Mouse (Mus musculus): Measurements from ENCODE around the gene Armcx1.
"Not testable (repeated sequence)": the region's sequence is repeated elsewhere in the genome, so short reads cannot be mapped to it uniquely, and the experiment has no call there.

Armcx1 gene

DNA sequence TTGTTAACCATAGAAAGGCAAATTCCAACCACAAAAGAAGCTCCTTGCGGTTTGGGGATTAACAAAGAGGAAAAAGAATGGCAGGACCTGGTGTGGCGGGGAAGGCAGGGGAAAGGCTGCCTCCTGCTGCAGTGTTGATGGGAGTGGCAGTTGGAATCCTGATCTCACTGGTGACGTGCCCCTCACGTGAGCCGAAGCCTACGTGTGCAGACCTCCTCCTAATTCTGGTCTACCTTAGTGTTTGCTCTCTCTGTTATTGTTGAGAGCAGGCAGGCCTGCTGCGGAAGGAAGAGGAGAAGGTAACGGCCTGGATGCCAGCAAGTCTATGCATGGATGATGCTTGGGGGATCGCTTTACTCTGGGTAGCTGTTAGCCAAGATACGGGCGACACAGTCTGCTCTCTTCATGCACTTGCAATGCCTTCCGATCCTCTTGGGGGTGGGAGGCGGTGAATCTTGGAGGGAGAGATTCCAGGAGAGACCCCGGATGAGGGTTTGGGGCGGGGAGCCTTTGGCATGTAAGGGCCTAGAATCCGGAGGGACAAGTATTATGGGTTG lies at the start of gene Armcx1:
Gene Armcx1, plus strand, starts transcription at position 212 of the 557 bp plus-strand sequence.
- peak; percentile 13 to 18 for DNase-seq

GRCm38 (mm10) chrX:134675022-134675421 lies 42.7 kb upstream of the Armcx1 start:
- no peak for DNase-seq

DNA sequence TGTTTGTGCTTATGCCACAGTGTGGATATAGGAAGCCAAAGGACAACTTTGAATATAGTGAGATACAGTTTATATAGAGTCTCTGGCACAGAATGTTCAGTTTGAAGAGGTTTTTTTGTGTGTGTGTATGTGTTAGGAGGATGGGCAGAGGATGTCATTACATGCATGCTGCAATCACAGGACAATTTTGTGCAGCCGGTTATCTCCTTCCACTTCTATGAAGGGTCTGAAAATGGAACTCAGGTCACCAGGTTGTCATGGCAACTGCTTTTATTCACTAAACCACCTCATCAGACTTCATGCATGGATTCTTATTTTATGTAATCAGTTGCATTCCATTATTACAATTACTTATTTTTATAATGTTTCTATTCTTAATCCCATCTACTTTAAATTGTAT lies 41.8 kb upstream of the Armcx1 start:
- no peak for DNase-seq

DNA sequence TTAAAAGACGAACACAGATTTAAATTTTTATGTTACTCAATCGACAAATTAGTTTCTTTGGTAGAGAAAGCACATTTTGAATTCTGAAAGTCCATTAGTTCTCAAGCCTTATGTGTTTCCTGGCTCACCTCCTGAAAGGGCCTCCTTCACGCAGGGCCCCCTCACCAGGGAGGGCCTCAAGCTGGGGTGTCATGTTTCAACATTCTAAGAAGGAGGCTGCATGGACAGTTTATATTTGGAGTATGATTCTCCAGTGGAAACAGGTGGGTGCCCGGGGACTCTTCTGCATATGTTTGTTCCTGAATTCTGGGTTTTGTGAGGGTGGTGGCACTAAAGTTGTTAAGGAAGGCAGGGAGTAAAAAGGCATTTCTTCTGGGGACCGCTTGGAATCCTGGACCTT lies 32.8 kb upstream of the Armcx1 start:
- no peak for DNase-seq

DNA sequence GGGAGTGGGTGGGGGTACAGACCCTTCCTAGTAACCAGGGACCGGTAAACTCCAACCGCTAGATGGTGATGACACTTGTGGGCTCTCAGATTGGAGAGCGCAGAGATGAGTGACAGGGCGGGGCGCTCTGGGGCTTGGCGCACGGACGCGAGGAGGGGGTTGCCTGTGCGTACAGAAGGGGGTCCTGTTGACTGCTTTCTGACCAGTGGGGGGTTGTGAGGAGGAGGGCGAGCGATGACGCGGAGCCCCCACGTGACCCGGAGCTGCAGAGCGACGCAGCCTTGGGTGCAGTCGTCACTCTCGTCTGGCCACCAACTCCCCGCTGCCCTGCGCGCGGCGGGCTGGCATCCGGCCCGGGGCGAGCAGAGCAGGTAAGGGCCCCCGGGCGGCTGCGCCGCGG lies 31.5 kb upstream of the Armcx1 start, which contains the start of gene Armcx4:
Gene Armcx4, plus strand, starts transcription at position 253 of the 400 bp plus-strand sequence.
- peak; percentile 5 to 7 for DNase-seq

- DNase-seq = no peak
Measured at GRCm38 (mm10) chrX:134686739-134687171, 31.0 kb upstream of the Armcx1 start.

GRCm38 (mm10) chrX:134689676-134690075 lies 28.1 kb upstream of the Armcx1 start:
- no peak for DNase-seq

DNA sequence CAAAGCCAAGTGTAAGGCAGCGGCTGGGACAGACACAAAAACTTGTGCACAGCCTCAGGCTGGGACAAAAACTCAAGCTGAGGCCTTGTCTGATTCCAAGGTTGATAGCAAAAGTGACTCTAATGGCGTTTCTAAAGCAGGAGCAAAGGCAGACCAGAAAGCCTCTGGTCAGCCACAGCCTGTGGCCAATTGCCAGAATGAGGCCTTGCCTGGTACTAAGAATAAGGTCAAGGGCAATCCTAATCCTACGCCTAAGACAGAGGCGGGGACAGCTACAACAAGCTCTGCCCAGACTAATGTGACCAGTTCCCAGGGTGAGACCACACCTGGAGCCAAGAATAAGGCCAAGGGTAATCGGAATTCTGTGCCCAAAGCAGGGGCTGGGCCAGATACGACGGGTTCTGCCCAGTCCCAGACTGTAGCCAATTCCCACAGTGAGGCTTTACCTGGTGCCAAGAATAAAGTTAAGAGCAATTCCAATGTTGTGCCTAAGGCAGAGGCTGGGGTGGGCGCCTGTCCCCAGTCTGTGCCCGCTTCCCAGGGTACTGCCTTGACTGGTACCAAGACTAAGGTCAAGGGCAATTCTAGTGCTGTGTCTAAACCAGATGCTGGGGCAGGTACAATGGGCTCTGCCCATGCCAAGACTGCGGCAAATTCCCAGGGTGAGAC lies 26.8 kb upstream of the Armcx1 start:
- DNase-seq = peak; percentile 5 to 23

GRCm38 (mm10) chrX:134691540-134691935 lies 26.2 kb upstream of the Armcx1 start:
- DNase-seq = peak; percentile 4 to 18

DNA sequence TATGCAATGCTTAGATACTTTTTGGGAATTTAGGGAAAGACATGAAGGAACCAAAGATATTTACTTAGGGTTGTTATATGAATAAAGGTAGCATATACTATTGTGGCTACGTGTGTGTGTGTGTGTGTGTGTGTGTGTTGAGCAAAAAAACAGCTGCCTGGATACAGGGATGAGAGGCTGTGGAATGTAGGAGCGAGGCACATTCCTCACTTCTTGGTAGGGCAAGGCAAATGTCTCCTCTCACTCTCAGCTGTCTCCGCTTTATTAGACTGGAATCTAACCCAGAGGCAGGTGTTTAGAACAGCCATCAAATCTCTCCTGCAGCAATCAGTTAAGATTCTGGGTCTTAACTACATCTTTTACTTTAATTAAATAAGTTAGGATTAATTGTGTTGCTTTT lies 900 bp upstream of the Armcx1 start:
- DNase-seq = no peak

DNA sequence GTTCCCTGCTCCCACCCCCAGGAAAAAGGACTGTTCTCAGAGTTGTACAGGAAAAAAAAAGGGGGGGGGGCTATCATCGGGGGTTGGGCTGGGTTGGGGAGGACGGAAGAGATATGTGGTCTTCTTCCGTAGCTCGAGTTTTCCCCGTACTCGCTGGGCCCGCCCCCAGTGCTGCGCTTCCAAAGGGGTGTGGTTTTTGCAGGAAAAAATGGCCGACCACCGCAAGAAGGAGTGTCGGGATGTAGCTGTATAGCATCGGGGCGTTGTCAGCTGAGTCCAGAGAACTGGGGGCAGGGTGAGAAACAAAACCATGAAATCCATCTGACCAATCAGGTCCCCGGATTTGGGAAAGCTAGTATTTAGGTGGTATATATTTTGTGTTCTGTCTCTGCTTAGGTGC lies 761 bp downstream of the Armcx1 start:
- DNase-seq = peak; percentile 5 to 22

DNA sequence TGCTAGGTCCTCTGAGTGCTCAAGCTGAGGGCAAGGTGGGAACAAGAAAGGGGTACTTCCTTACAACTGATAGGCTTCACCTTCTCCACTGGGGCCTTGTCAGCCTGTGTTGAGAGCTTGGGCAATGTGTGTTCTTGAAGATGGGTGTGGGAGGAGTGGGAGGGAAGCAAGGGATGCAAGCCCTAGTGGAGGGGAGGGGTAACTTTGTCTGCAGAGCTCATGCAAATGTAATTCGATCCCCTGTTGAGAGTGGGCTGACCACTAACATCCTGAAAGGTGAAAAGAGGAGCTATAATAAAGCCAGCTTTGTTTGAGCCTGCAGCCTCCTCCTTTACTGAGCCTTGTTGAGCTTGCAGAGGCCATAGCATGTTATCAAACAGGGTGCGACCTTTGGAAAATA lies 6.0 kb downstream of the Armcx1 start:
- not testable (repeated sequence) for DNase-seq

GRCm38 (mm10) chrX:134729778-134730177 lies 12.0 kb downstream of the Armcx1 start:
- no peak for DNase-seq

DNA sequence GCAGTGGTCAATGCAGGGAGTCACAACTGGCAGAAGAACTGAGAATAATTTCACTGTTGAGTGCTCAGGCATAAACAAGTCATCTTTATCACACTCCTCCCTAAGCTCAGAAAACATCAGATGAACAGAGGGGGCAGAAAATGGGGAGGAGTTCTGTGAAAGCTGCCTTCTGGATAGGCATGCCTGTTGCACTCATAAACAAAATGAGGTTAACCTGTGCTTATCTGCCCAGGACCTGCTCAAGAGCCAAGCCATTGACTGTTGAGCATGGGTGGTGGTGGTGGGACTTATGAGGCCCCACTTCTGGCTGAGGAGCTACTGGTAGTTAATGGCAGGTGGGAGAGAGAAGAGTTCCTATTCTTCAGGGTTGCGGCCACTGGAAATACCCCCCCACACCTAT lies 20.0 kb downstream of the Armcx1 start:
- no peak for DNase-seq

GRCm38 (mm10) chrX:134739160-134739559 lies 21.4 kb downstream of the Armcx1 start:
- DNase-seq = no peak

DNA sequence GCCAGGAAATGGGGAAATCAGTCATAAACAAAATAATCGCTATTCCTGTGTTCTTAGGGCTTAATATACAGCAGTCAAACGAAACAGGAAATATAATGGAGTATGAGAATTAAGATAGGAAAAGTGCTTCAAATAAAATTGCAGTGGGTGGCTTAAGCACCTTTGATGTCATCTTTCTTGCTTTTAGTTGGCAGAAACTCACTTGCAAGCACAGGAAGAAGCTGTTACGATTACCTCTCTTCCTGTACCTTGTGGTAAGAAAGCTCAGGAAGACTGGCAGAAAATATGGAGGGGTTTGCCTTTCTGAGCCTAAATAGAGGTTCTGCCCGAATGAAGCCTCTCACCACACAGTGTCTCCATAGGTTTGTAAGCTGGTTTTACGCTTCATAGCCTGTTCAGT lies 24.1 kb downstream of the Armcx1 start:
- DNase-seq = no peak

- DNase-seq = peak in 1 of 2 experiments; percentile 15
Measured at GRCm38 (mm10) chrX:134746459-134746858, 28.7 kb downstream of the Armcx1 start.

- peak; percentile 37 to 48 for DNase-seq
Measured at GRCm38 (mm10) chrX:134750764-134751592, 33.2 kb downstream of the Armcx1 start, which contains the start of gene Armcx6. Gene Armcx6, minus strand, starts transcription at chrX:134751417.

DNA sequence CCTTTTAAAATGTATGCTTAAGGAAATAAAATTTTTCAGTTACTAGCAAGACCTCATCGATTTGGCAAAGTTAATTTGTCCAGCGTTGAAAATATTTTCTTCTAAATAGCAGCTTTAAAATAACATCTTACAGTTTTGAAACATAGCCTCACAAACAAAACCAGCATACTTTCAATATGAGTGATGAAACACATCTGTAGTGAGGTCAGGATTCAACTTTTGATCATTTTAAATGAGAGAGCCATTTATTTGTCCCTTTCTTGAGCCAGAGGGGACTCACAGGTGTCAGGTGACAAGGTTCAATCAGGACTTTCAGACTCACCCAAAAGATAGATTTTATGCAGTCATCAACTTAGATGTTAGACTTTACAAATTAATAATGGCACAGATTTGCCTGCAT lies 34.1 kb downstream of the Armcx1 start:
- no peak for DNase-seq

DNA sequence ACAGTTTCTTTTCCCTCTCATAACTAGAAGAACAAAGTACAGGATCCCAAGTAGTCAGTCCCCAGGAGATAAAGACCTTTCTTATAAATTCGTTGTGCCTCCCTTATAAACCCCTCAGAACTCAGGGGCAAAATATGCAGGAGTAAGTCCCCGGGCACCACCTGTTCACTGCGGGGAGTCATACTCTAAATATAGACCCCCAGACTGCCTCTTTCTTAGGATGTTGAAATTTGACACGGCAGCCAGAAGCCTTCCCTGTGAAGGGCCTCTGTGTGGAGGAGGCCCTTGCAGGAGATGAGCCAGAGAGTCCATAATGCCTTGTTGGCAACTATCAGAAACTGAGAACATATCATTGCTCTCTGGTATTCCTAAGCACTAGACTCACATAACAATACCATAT lies 34.8 kb downstream of the Armcx1 start:
- DNase-seq = no peak

- DNase-seq = peak; percentile 31 to 45
Measured at GRCm38 (mm10) chrX:134756434-134757292, 38.9 kb downstream of the Armcx1 start, which contains the start of gene Armcx3. Gene Armcx3, plus strand, starts transcription at chrX:134756595.

DNA sequence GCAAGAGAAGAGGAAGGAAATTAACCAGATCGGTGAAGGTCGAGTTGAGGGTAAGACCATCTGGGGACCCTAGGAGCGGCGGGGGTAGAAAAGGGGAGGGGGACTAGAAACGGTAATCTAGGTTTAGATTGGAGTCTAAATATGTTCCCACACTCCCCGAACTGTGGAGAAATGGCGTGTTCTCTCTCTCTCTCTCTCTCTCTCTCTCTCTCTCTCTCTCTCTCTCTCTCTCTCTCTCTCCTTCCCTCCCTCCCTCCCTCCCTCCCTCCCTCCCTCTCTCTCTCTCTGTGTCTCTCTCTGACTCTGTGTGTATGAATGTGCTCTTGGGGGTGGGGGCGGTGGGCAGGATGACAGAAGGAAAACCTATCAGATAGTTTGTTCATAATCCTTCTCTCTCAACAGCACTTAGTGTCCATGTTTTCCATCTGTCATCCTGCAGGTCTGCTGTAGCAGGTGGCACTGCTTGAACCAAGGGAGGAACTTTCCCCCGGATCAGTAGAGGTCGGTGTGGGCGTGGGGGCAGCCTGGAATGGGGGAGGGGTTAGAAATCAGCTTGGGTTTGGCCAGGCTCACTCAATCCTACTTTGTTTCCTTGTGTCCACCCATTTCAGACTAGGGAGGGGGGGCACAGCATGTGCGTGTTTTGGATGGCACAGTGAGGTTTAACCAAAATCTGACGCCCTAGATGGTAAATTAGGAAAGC lies 39.7 kb downstream of the Armcx1 start:
- no peak for DNase-seq
